Mouse (Mus musculus) neural tube, embryonic 13.5 days (tissue): ENCODE results near the gene Fam234b. TPM values are rescaled to one million over a fixed set of nuclear protein-coding genes. Genes with fewer than 3 reads are reported as not detected.

Source experiments
- ATAC-seq: fragments of 200-750 bp; cut with Nextera tagmentation; 2 replicates; pipeline ENCODE4 v1.8.0; 2017; ENCODE audit warnings: low read depth, mild to moderate bottlenecking, moderate TSS enrichment, moderate library complexity
- H3K27ac ChIP-seq: fragments of 300-500 bp; sonication (generic); replicated peaks from 2 replicates; pipeline ENCODE4 v1.5.1; 2015; ENCODE audit warnings: moderate library complexity, mild to moderate bottlenecking, inconsistent platforms
- H3K27me3 ChIP-seq: fragments of 300-500 bp; sonication (generic); 2 replicates; pipeline ENCODE4 v1.6.1; 2015; ENCODE audit warnings: mild to moderate bottlenecking, inconsistent platforms
- H3K36me3 ChIP-seq: fragments of 300-500 bp; sonication (generic); 2 replicates; pipeline ENCODE4 v1.6.1; 2015; ENCODE audit warnings: mild to moderate bottlenecking, inconsistent platforms
- H3K4me1 ChIP-seq: fragments of 300-500 bp; sonication (generic); replicated peaks from 2 replicates; pipeline ENCODE4 v1.6.1; 2015; ENCODE audit warnings: inconsistent platforms
- H3K4me2 ChIP-seq: fragments of 300-500 bp; sonication (generic); 2 replicates; pipeline ENCODE4 v1.6.1; 2015; ENCODE audit warnings: inconsistent platforms, mild to moderate bottlenecking, moderate library complexity
- H3K4me3 ChIP-seq: fragments of 300-500 bp; sonication (generic); 2 replicates; pipeline ENCODE4 v1.5.1; 2015; ENCODE audit warnings: mild to moderate bottlenecking, inconsistent platforms
- H3K9ac ChIP-seq: fragments of 300-500 bp; sonication (generic); 2 replicates; pipeline ENCODE4 v1.6.1; 2015; ENCODE audit warnings: moderate library complexity, mild to moderate bottlenecking, inconsistent platforms
- H3K9me3 ChIP-seq: fragments of 300-500 bp; sonication (generic); 2 replicates; pipeline ENCODE4 v1.6.1; 2016; ENCODE audit warnings: inconsistent platforms
- WGBS: fragments of 180-500 bp; shearing (Covaris S2); methylation state at CpG from one replicate; pipeline ENCODE4 v1.1.7; 2015; 5-methylcytosine and 5-hydroxymethylcytosine counted together
- polyA plus RNA-seq: library from polyadenylated mRNA; unstranded; fragments of >200 nt; fragmentation: Nextera tagmentation; extraction: Ambion mirVana; gene quantifications from 2 replicates; pipeline ENCODE4 v1.2.1, GENCODE M21; 2015

Gene Fam234b
- polyA plus RNA-seq, 1 experiment from 2014 or later = 82.9 TPM

- H3K4me2 ChIP-seq = no peak overlapping the region
- H3K9me3 ChIP-seq = no peaks in the 10 kb centered on the region
- no peak overlapping the region for H3K9ac ChIP-seq
- no peak for ATAC-seq
- peaks cover 22% of the 10 kb centered on the region for H3K4me1 ChIP-seq
- H3K4me3 ChIP-seq = no peak overlapping the region
- 76% methylated on average over 6 of the region's 6 CpGs for WGBS
- no peak overlapping the region for H3K27ac ChIP-seq
- no peaks in the 10 kb centered on the region; the same call in 1 of the 2 replicates for H3K27me3 ChIP-seq
- H3K36me3 ChIP-seq = no peaks in the 10 kb centered on the region
Measured at GRCm38 (mm10) chr6:135276474-135277295, 78.9 kb downstream of the Fam234b start.

- ATAC-seq = no peak
- Histone ChIP-seq H3K4me2 (no peak overlapping the region), H3K36me3 (no peaks in the 10 kb centered on the region), H3K4me3 (no peak overlapping the region), H3K4me1 (peaks cover 16% of the 10 kb centered on the region), H3K27ac (no peak overlapping the region), H3K9ac (no peak overlapping the region), H3K9me3 (no peaks in the 10 kb centered on the region), H3K27me3 (no peaks in the 10 kb centered on the region; the same call in 1 of the 2 replicates)
- WGBS = 89% methylated on average over 6 of the region's 6 CpGs
Measured at GRCm38 (mm10) chr6:135278302-135278701, 80.5 kb downstream of the Fam234b start.

GRCm38 (mm10) chr6:135279286-135279685 is 81.5 kb downstream of the Fam234b start:
- H3K9me3 ChIP-seq = no peaks in the 10 kb centered on the region
- no peak overlapping the region for H3K9ac ChIP-seq
- H3K36me3 ChIP-seq = no peaks in the 10 kb centered on the region
- peaks cover 16% of the 10 kb centered on the region for H3K4me1 ChIP-seq
- ATAC-seq = peak; percentile 85
- no peaks in the 10 kb centered on the region; the same call in 1 of the 2 replicates for H3K27me3 ChIP-seq
- 0 out of 2 replicates have a peak overlapping the region, but pooled peaks have one; percentile 7 for H3K4me2 ChIP-seq
- H3K4me3 ChIP-seq = no peak overlapping the region
- WGBS = 42% methylated on average over 5 of the region's 5 CpGs
- peak overlapping the region; percentile 54 for H3K27ac ChIP-seq

GRCm38 (mm10) chr6:135279856-135280255 is 82.1 kb downstream of the Fam234b start:
- Histone ChIP-seq H3K4me3 (no peak overlapping the region), H3K9ac (no peak overlapping the region), H3K4me2 (peak overlapping the region; percentile 7; the same call in 1 of the 2 replicates), H3K27ac (peak overlapping the region; percentile 54), H3K36me3 (no peaks in the 10 kb centered on the region), H3K4me1 (peaks cover 16% of the 10 kb centered on the region), H3K27me3 (no peaks in the 10 kb centered on the region), H3K9me3 (no peaks in the 10 kb centered on the region)
- ATAC-seq = peak; percentile 50; the same call in 1 of the 2 replicates
- WGBS = 3% methylated on average over 10 of the region's 10 CpGs

GRCm38 (mm10) chr6:135292391-135292790 is 94.6 kb downstream of the Fam234b start:
- no peaks in the 10 kb centered on the region for H3K9me3 ChIP-seq
- no peak overlapping the region for H3K27ac ChIP-seq
- H3K9ac ChIP-seq = no peak overlapping the region
- H3K4me2 ChIP-seq = no peak overlapping the region
- no peaks in the 10 kb centered on the region for H3K27me3 ChIP-seq
- peaks cover 8% of the 10 kb centered on the region; the same call in 1 of the 2 replicates for H3K4me1 ChIP-seq
- no peak overlapping the region for H3K4me3 ChIP-seq
- 68% methylated on average over 4 of the region's 4 CpGs for WGBS
- no peaks in the 10 kb centered on the region for H3K36me3 ChIP-seq
- ATAC-seq = no peak

- H3K36me3 ChIP-seq = no peaks in the 10 kb centered on the region
- ATAC-seq = no peak
- H3K9ac ChIP-seq = no peak overlapping the region
- WGBS = 90% methylated on average over 6 of the region's 6 CpGs
- H3K27me3 ChIP-seq = no peaks in the 10 kb centered on the region
- H3K4me1 ChIP-seq = peaks cover 8% of the 10 kb centered on the region; the same call in 1 of the 2 replicates
- no peak overlapping the region for H3K27ac ChIP-seq
- no peak overlapping the region for H3K4me2 ChIP-seq
- H3K4me3 ChIP-seq = no peak overlapping the region
- no peaks in the 10 kb centered on the region for H3K9me3 ChIP-seq
Measured at GRCm38 (mm10) chr6:135294150-135294549, 96.4 kb downstream of the Fam234b start.

Other genes starting within 250 kb of the Fam234b start
- gene Apold1, start 216.3 kb upstream of the Fam234b start, polyA plus RNA-seq = 3.0 and 4.6 TPM in 2 replicates
- gene Ddx47, start 186.4 kb upstream of the Fam234b start, polyA plus RNA-seq = 77.3 and 89.1 TPM in 2 replicates
- 1.8 and 2.0 TPM in 2 replicates for gene Gprc5a, start 132.3 kb upstream of the Fam234b start, polyA plus RNA-seq
- not detected in 2 replicates for gene Gprc5d, start 79.7 kb upstream of the Fam234b start, polyA plus RNA-seq
- gene Hebp1, start within 50 bp of the Fam234b start, polyA plus RNA-seq = 5.2 and 6.3 TPM in 2 replicates
- 0.33 and 0.61 TPM in 2 replicates for gene Gsg1, start 56.4 kb downstream of the Fam234b start, polyA plus RNA-seq
- 0.20 TPM in 1 of 2 replicates, not detected in the other for gene Pbp2, start 112.4 kb downstream of the Fam234b start, polyA plus RNA-seq
- gene Emp1, start 164.6 kb downstream of the Fam234b start, polyA plus RNA-seq = 15.1 and 16.2 TPM in 2 replicates